Mouse (Mus musculus) MEL (cell line): ENCODE measurements around the gene Syt7.

Experiments
- CTCF ChIP-seq, 3 experiments: IDR thresholded peaks in 2 of 3; conservative IDR thresholded peaks in 1 of 3; 2 replicates each; pipeline ENCODE4 v1.5.1; 2011 to 2012; ENCODE audit warnings: low read length in 3 of 3, low read depth in 2 of 3, mild to moderate bottlenecking in 2 of 3, improper control_type of control experiment in 1 of 3, inconsistent platforms in 1 of 3, mixed read lengths in 1 of 3, moderate library complexity in 1 of 3; ENCODE audit not compliant: control insufficient read depth in 1 of 3, insufficient read depth in 1 of 3, poor library complexity in 1 of 3, severe bottlenecking in 1 of 3
- HCFC1 ChIP-seq: IDR thresholded peaks from 2 replicates; pipeline ENCODE4 v1.6.1; 2012; ENCODE audit warnings: low read depth, mild to moderate bottlenecking, inconsistent platforms, low read length, improper control_type of control experiment, moderate library complexity
- KAT2A ChIP-seq: conservative IDR thresholded peaks from 2 replicates; pipeline ENCODE4 v1.6.1; 2012; ENCODE audit warnings: low read depth, low read length, improper control_type of control experiment, inconsistent platforms
- MAZ ChIP-seq: IDR thresholded peaks from 2 replicates; pipeline ENCODE4 v1.6.1; 2012; ENCODE audit warnings: low read depth, mild to moderate bottlenecking, inconsistent platforms, low read length, improper control_type of control experiment
- MXI1 ChIP-seq: IDR thresholded peaks from 2 replicates; pipeline ENCODE4 v1.6.1; 2011; ENCODE audit warnings: mild to moderate bottlenecking, low read depth, low read length, improper control_type of control experiment
- MYC ChIP-seq: IDR thresholded peaks from 2 replicates; pipeline ENCODE4 v1.6.1; 2011; ENCODE audit warnings: low read depth, mild to moderate bottlenecking, low read length, improper control_type of control experiment, moderate library complexity
- POLR2A ChIP-seq, 2 experiments: IDR thresholded peaks; 2 replicates each; pipeline ENCODE4 v1.6.1; 2011 to 2012; ENCODE audit warnings: low read length in 2 of 2, mild to moderate bottlenecking in 2 of 2, control low read depth in 1 of 2, improper control_type of control experiment in 1 of 2, low read depth in 1 of 2, moderate library complexity in 1 of 2; ENCODE audit not compliant: control insufficient read depth in 1 of 2, insufficient read depth in 1 of 2, poor library complexity in 1 of 2

GRCm38 (mm10) chr19:10396962-10397361 lies 8.1 kb downstream of the Syt7 start:
- TF ChIP-seq MXI1, result no peak
- no peak for TF ChIP-seq MAZ
- TF ChIP-seq CTCF (IDR thresholded peaks at IDR 0.05 in 2 of 3, conservative IDR thresholded peaks at IDR 0.05 in 1 of 3; ENCODE audit: control insufficient read depth in 1 of 3, insufficient read depth in 1 of 3, low read depth in 2 of 3, low read length in 3 of 3, poor library complexity in 1 of 3, severe bottlenecking in 1 of 3), result no peak
- no peak for TF ChIP-seq KAT2A
- no peak for TF ChIP-seq MYC
- no peak for TF ChIP-seq HCFC1
- no peak for TF ChIP-seq POLR2A (IDR thresholded peaks at IDR 0.05; ENCODE audit: control insufficient read depth in 1 of 2, insufficient read depth in 1 of 2, low read depth in 1 of 2, low read length in 2 of 2, poor library complexity in 1 of 2)
